Mouse (Mus musculus) gastrocnemius, adult 18-20 months (tissue): Measurements from ENCODE around the gene Fgf9. TPM values are rescaled to one million over a fixed set of nuclear protein-coding genes. Genes with fewer than 3 reads are reported as not detected.

Experiments used
- total RNA-seq, 2 experiments: library from RNA; stranded (reverse); gene quantifications; 2 replicates each; pipeline ENCODE4 v1.2.3; 2021

The Fgf9 gene
- total RNA-seq, 2 experiments from 2014 or later = 0.57 to 2.5 TPM

Other genes starting within 250 kb of the Fgf9 start
- not detected for gene Ska3, start 244.4 kb upstream of the Fgf9 start, total RNA-seq
- gene Mrpl57, start 244.3 kb upstream of the Fgf9 start, total RNA-seq = 10 to 100 TPM; 59.7 to 72.0 TPM
- 1 to 10 TPM; 3.5 to 4.3 TPM for gene Zdhhc20, start 180.3 kb upstream of the Fgf9 start, total RNA-seq
- gene Micu2, start 71.3 kb upstream of the Fgf9 start, total RNA-seq = 10 to 100 TPM; 37.1 to 43.6 TPM